Mouse (Mus musculus) mouse trophoblast stem cell (cell line): Measurements from ENCODE around the gene Exoc4.

Experiments
- in situ Hi-C, 2 experiments: fragments of 300-500 bp; cut with MseI, MboI; formaldehyde crosslinking; loops; 2 replicates in 1 of 2; 3 replicates in 1 of 2; pipeline ENCODE4 v1.15.1; 2025

Exoc4 gene

DNA sequence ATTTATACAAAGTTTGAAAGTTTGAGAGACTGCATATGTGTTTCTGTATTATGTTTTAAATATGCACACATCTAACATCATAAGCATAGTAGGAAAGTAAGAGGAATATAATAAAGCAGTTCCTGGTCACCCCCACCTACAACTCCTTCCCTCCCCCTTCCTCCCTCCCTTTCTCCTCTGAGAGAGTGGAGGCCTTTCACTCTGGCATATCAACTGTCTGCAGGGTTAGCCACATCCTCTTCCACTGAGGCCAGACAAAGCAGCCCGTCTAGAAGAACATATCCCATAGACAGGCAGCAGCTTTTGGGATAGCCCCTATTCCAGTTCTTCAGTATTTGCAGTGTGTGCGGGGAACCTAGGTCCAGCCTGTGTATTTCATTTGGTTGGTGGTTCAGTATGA is 382.2 kb downstream of the Exoc4 start:
- in situ Hi-C loops, result no loop called here

DNA sequence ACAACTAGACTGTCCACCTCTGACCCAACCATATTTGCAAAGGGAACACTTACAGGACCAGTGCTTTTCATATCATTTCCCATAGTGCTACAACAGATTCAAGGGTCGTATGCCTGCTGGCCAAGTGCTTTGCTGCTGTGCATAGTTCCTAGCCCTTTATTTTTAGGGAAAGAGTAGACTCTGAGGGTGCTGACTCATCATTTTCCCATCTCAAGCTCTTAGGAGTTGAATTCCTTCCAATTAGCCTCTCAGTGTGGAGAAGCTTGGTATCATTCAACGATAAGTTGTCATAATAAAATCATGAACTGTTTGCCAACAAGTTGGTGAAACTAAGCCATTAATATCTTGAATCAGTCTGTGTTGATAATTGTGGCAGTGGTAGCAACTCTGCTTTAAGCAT is 388.3 kb downstream of the Exoc4 start:
- in situ Hi-C loops, result no loop called here

- in situ Hi-C loops, result no loop called here
These were observed 433.1 kb downstream of the Exoc4 start for GRCm38 (mm10) chr6:33681778-33682640.

DNA sequence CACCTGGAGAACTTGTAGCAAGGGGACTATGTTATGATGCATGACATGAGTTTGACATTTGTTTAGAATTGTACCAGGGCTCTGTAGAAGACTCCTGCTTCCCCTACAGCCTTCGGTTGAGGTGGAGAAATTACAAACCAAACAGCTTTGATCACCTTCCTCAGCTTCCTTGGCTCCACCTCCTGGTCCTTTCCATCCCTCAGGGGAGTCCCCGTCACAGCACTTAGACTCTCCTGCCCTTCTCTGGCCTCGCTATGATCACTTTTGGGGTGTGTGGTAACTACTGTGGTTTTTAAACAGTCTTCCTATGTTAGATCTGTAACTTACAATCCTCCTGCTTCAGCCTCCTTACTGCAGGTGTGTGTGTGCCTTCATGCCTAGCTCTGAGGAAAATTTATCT is 434.6 kb downstream of the Exoc4 start:
- in situ Hi-C loops, result no loop called here

DNA sequence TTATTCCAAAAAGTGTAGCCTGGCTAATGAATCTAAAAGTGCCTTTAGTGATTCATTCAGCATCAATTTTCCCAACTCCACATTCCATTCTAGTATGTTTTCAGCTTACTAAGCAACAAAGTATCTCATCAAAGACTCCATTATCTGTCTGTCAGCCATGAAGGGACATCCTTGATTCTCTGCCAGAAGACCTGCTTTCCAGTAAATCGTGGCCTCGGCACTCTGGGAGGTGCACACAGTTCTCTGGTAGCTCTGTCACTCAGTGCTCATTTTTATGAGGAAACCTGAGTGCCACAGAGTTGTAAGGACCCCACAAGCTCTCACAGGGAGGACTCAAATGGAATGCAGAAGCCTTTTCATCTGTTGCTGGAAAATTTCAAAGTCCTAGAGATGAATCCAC is 436.4 kb downstream of the Exoc4 start:
- in situ Hi-C loops, result no loop called here

- in situ Hi-C loops, result no loop called here
These were observed 441.7 kb downstream of the Exoc4 start for GRCm38 (mm10) chr6:33690601-33691000.

DNA sequence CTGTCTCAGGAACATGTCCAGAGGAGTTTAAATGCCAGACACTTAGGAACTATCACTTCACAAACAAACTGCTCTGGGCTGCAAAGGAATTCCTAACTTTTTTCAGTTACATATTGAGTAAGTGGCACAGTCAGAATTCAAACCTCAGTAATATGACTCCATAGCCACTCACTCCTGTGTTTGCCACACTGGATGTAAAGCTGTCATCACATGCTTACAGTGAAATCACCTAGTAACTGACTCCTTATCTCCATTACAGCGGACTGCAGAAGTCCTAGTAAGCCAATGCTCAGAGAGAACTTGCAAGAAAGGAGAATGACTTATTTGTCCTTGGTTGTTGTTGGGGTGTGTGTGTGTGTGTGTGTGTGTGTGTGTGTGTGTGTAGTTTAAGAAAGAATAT is 448.1 kb downstream of the Exoc4 start:
- in situ Hi-C loops, result no loop called here

DNA sequence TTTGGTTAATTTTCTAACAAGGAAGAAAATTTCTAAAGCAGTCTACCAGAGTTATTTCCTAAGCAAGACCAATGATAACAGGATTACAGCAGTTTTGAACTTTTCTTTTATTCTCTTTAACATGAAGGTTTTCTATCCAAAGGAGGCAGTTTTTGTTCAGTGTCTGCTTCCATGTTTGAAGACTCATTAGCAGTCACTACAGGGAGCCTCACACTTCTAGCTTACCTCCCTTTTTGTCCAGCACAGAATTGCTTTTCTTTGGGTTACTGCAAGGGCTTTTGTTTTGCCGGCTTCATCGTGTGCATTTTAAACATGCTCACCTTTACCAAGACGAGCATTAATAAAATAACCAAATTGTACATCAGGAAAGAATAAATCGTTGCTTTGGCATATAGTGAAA is 460.0 kb downstream of the Exoc4 start:
- in situ Hi-C loops, result no loop called here

GRCm38 (mm10) chr6:33709340-33709739 is 460.5 kb downstream of the Exoc4 start:
- in situ Hi-C loops, result no loop called here

GRCm38 (mm10) chr6:33711742-33712141 is 462.9 kb downstream of the Exoc4 start:
- in situ Hi-C loops, result no loop called here

DNA sequence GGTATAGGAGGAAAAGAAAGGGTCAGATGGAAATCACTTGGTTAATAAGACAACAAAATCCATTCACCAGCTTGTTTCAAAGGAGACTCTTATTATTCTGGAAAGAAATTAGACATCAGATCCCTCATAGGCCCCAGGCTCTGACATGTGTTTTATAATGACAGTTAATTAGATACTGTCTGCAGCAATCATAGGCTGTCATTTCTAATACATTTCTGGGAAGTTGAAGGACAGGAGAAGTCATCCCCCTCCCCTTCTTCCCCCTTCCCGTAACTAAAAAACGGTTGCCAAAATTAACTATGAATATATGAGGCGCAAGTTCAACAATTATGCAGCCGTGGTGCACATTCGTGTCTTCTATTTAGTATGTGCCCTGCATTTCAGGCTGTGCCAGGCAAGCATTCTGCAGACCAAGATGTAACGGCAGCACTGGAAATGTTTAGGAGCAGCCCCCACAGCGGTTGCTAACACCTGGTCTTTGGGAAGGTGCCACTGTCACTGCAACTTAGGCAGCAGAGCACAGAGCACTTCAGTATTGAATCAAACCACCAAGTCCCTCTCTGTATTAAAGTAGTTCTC is 463.7 kb downstream of the Exoc4 start:
- in situ Hi-C loops, result no loop called here

DNA sequence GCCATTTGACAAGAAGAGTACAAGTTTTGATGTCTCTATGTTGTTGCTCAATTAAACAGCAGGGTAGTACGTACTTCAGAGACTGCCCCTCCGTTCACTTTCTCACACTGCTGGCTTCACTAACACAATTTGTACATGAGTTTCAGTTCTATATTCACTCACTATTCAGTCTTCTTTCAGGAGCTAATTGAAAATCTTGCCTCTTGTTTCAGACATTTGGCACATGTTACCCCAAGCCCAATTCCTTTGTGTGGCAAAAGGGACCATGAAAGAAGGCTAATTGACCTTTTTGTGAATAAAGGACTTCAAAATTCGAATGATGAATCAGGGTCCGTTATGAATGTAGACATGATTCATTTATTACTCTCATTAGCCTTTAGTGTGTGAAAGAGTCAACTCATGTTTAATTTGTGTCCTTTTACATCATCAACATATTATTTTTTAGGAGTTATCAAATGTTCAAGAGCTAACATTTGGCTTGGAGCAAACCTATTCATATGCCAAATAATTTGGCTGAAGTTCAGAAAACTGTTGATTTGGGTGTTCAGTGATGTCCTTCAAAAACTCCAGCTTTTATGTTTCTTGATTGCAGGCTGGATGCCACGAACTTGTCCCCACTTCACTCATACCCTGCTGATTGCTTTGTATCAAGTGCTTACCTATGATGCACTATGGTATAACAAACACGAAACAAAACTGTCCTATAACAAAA is 467.5 kb downstream of the Exoc4 start:
- in situ Hi-C loops, result no loop called here

DNA sequence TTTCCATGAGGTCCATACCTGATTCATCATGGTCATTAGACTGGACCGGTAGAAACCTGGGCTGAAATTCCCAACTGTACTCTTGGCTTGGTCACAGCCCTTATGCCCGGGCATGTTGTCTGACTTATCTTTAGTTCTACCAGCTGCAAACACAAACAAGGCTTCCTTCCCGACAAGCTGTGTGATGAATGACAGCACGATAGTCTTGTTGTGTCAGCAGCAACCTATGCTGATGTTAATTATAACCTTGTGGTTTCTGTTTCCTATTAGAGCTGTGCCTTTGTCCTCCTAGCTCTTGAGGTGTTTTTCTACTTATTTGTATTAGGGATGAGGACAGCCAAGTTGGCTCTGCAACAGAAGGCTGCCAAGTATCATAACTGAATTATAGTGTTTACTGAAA is 472.3 kb downstream of the Exoc4 start:
- in situ Hi-C loops, result no loop called here

GRCm38 (mm10) chr6:33722811-33723210 is 473.9 kb downstream of the Exoc4 start:
- in situ Hi-C loops, result no loop called here

- in situ Hi-C loops, result no loop called here
These were observed 475.7 kb downstream of the Exoc4 start for GRCm38 (mm10) chr6:33724596-33724995.

GRCm38 (mm10) chr6:33727271-33727670 is 478.4 kb downstream of the Exoc4 start:
- in situ Hi-C loops, result no loop called here

DNA sequence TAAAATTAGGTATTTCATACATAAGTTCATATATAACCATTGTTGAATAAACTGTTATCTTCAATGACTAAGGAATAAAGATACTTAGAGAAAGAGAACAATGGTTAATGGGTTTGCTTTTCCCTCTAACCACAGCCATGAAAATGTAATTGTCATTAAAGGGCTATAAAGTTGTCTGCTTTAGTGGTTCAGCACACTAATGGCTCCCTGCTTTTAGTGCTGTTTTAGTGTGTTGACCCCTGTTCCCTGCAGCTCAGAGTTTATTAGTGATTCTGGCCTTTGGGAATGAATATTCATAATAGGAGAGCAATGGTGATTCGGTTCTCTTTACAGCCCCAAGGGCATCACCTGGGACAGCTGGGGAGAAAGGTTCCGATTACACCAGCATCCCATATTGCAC is 483.3 kb downstream of the Exoc4 start:
- in situ Hi-C loops, result no loop called here

DNA sequence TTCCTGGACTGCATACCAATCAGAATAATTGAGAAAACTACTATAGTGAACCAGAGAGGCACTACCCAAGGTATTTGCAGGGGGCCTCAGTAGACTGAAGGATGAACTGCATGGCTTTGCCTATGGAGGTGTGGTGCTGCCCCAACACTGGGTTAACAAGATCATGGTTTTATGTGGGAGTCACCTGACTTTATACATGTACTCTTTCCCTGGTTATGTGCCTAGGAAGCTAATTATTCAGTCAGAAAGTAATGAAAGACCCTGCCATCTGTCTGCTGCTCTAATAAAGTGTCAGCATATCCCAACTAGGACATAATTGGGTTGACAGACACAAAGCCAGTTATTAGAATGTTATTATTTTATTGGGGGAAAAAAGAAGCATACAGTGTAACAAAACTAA is 484.7 kb downstream of the Exoc4 start:
- in situ Hi-C loops, result no loop called here

GRCm38 (mm10) chr6:33734032-33734431 is 485.1 kb downstream of the Exoc4 start:
- in situ Hi-C loops, result no loop called here

- in situ Hi-C loops, result no loop called here
These were observed 490.0 kb downstream of the Exoc4 start for GRCm38 (mm10) chr6:33738857-33739291.

GRCm38 (mm10) chr6:33739304-33739703 is 490.4 kb downstream of the Exoc4 start:
- in situ Hi-C loops, result no loop called here

DNA sequence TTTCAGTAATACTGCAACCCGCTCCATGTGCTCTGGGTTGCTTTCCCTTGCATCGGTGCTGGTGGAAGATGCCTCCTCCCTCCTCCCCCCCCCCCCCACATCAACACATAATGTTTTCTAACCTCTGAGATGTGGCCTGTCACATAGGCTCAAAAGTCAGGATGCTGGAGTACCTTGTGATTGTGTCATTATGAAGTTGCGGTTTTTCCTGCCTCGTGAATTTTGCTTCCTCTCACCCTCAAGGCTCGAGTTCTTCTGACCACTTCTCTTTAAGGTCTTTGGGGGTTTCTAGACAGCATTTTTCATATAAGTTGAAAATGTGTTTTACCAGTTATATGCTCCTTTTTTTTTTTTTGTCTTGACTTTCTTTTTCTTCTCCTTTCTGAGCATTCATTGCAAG is 507.1 kb downstream of the Exoc4 start:
- in situ Hi-C loops, result no loop called here

DNA sequence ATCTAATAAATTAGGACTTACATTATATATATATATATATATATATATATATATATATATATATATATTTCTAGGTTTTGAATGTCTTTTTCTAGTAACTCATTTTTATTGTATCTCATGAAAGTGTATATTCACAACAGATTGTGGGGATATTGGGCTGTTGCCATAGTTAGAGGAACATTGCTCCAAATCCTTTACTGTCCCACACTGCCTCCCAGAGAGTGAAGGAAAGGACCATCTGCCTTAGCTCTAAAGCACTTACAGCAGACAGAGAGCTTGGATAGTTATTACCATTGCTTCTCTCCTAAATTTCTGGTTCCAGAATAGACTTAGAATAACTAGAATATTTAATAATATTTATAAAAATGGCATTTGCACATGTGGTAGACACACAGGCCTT is 512.7 kb downstream of the Exoc4 start:
- in situ Hi-C loops, result no loop called here
